Mouse (Mus musculus): ENCODE results near the gene Cep44.

The Cep44 gene

GRCm38 (mm10) chr8:56550558-56551360, at the start of gene Cep44, which contains the start of gene Fbxo8:
Cep44 (minus strand) TSS chr8:56551047.
Fbxo8 (plus strand) TSS chr8:56551090.
- peak; percentile 79 to 85 for DNase-seq

GRCm38 (mm10) chr8:56591502-56591901, 40.7 kb upstream of the Cep44 start:
- DNase-seq, result no peak

- DNase-seq, result no peak
These were observed 40.2 kb upstream of the Cep44 start for GRCm38 (mm10) chr8:56591084-56591483.

- DNase-seq, result no peak
These were observed 38.2 kb upstream of the Cep44 start for GRCm38 (mm10) chr8:56589004-56589403.

- peak in 1 of 2 experiments; percentile 15 for DNase-seq
These were observed 32.0 kb upstream of the Cep44 start for GRCm38 (mm10) chr8:56582841-56583240.

- DNase-seq, result peak in 1 of 2 experiments; percentile 23
These were observed 30.1 kb upstream of the Cep44 start for GRCm38 (mm10) chr8:56580918-56581317.

- no peak for DNase-seq
These were observed 16.0 kb upstream of the Cep44 start for GRCm38 (mm10) chr8:56566856-56567255.

- no peak for DNase-seq
These were observed 13.7 kb upstream of the Cep44 start for GRCm38 (mm10) chr8:56564399-56565047.

- DNase-seq, result no peak
These were observed 1.8 kb upstream of the Cep44 start for GRCm38 (mm10) chr8:56552551-56553103.

GRCm38 (mm10) chr8:56552045-56552444, 1.2 kb upstream of the Cep44 start:
- DNase-seq, result peak in 1 of 2 experiments; percentile 6

- peak; percentile 89 to 91 for DNase-seq
These were observed 560 bp upstream of the Cep44 start for GRCm38 (mm10) chr8:56551361-56551852.

- no peak for DNase-seq
These were observed 3.0 kb downstream of the Cep44 start for GRCm38 (mm10) chr8:56547866-56548265.

GRCm38 (mm10) chr8:56540706-56541105, 10.1 kb downstream of the Cep44 start:
- no peak for DNase-seq

GRCm38 (mm10) chr8:56530359-56530758, 20.5 kb downstream of the Cep44 start:
- DNase-seq, result peak; percentile 47 to 69

GRCm38 (mm10) chr8:56528869-56529268, 22.0 kb downstream of the Cep44 start:
- DNase-seq, result no peak

GRCm38 (mm10) chr8:56521051-56521450, 29.8 kb downstream of the Cep44 start:
- no peak for DNase-seq

- DNase-seq, result no peak
These were observed 30.6 kb downstream of the Cep44 start for GRCm38 (mm10) chr8:56520249-56520648.

- no peak for DNase-seq
These were observed 32.0 kb downstream of the Cep44 start for GRCm38 (mm10) chr8:56518848-56519247.

GRCm38 (mm10) chr8:56508952-56509479, 41.8 kb downstream of the Cep44 start:
- no peak for DNase-seq

- no peak for DNase-seq
These were observed 42.4 kb downstream of the Cep44 start for GRCm38 (mm10) chr8:56508318-56508951.

- no peak for DNase-seq
These were observed 48.9 kb downstream of the Cep44 start for GRCm38 (mm10) chr8:56501911-56502310.

GRCm38 (mm10) chr8:56489496-56489895, 61.4 kb downstream of the Cep44 start:
- no peak for DNase-seq

GRCm38 (mm10) chr8:56486006-56486405, 64.8 kb downstream of the Cep44 start:
- DNase-seq, result no peak

Measured in lung, postnatal 4 days (tissue).